Mouse (Mus musculus) kidney, embryonic 16.5 days (tissue): ENCODE data around the gene Mc3r. TPM values are rescaled to one million over a fixed set of nuclear protein-coding genes. Genes with fewer than 3 reads are reported as not detected.

Experiments used
- ATAC-seq: fragments of 200-750 bp; cut with Nextera tagmentation; 2 replicates; pipeline ENCODE4 v1.8.0; 2017; ENCODE audit warnings: moderate TSS enrichment; ENCODE audit not compliant: low FRiP score, low TSS enrichment
- H3K27ac ChIP-seq: fragments of 300-500 bp; sonication (generic); 2 replicates; pipeline ENCODE4 v1.5.1; 2014; ENCODE audit warnings: low read length
- H3K27me3 ChIP-seq: fragments of 300-500 bp; sonication (generic); 2 replicates; pipeline ENCODE4 v1.6.1; 2014; ENCODE audit warnings: low read length, control low read depth, mixed read lengths; ENCODE audit not compliant: insufficient read depth
- H3K36me3 ChIP-seq: fragments of 300-500 bp; sonication (generic); 2 replicates; pipeline ENCODE4 v1.6.1; 2014; ENCODE audit warnings: low read length, control low read depth, mixed read lengths; ENCODE audit not compliant: insufficient read depth
- H3K4me1 ChIP-seq: fragments of 300-500 bp; sonication (generic); 2 replicates; pipeline ENCODE4 v1.6.1; 2014; ENCODE audit warnings: low read length, control low read depth, mixed read lengths; ENCODE audit not compliant: insufficient read depth
- H3K4me2 ChIP-seq: fragments of 300-500 bp; sonication (generic); replicated peaks from 2 replicates; pipeline ENCODE4 v1.6.1; 2014; ENCODE audit warnings: low read depth, low read length
- H3K4me3 ChIP-seq: fragments of 300-500 bp; sonication (generic); 2 replicates; pipeline ENCODE4 v1.5.1; 2014; ENCODE audit warnings: mild to moderate bottlenecking, low read length
- H3K9ac ChIP-seq: fragments of 300-500 bp; sonication (generic); replicated peaks from 2 replicates; pipeline ENCODE4 v1.6.1; 2014; ENCODE audit warnings: low read length
- H3K9me3 ChIP-seq: fragments of 300-500 bp; sonication (generic); 2 replicates; pipeline ENCODE4 v1.6.1; 2016; ENCODE audit warnings: low read length, control low read depth
- WGBS: fragments of 180-500 bp; shearing (Covaris S2); extraction: QIAGEN DNeasy Blood & Tissue Kit; methylation state at CpG from one replicate; pipeline ENCODE4 v1.1.7; 2014; 5-methylcytosine and 5-hydroxymethylcytosine counted together
- polyA plus RNA-seq: library from polyadenylated mRNA; unstranded; fragments of >200 nt; fragmentation: Nextera tagmentation; extraction: Ambion mirVana; gene quantifications from 2 replicates; pipeline ENCODE4 v1.2.1, GENCODE M21; 2015

Mc3r gene
- polyA plus RNA-seq, 1 experiment from 2014 or later = not detected

GRCm38 (mm10) chr2:172221656-172222393 is 26.5 kb upstream of the Mc3r start:
- no peaks in the 10 kb centered on the region for H3K36me3 ChIP-seq
- ATAC-seq = no peak
- 8% methylated on average over 16 of the region's 16 CpGs for WGBS
- H3K27ac ChIP-seq = no peak overlapping the region
- no peak overlapping the region for H3K9ac ChIP-seq
- H3K4me2 ChIP-seq = no peak overlapping the region
- no peaks in the 10 kb centered on the region for H3K9me3 ChIP-seq
- H3K27me3 ChIP-seq = peaks cover 5% of the 10 kb centered on the region; the same call in 1 of the 2 replicates
- H3K4me1 ChIP-seq = no peaks in the 10 kb centered on the region
- H3K4me3 ChIP-seq = no peak overlapping the region

- Histone ChIP-seq H3K27me3 (peaks cover 5% of the 10 kb centered on the region; the same call in 1 of the 2 replicates), H3K4me3 (no peak overlapping the region), H3K9ac (no peak overlapping the region), H3K36me3 (no peaks in the 10 kb centered on the region), H3K27ac (no peak overlapping the region), H3K9me3 (no peaks in the 10 kb centered on the region), H3K4me2 (no peak overlapping the region), H3K4me1 (no peaks in the 10 kb centered on the region)
- 16% methylated on average over 6 of the region's 6 CpGs for WGBS
- no peak for ATAC-seq
These were observed 25.9 kb upstream of the Mc3r start for GRCm38 (mm10) chr2:172222394-172222785.

DNA sequence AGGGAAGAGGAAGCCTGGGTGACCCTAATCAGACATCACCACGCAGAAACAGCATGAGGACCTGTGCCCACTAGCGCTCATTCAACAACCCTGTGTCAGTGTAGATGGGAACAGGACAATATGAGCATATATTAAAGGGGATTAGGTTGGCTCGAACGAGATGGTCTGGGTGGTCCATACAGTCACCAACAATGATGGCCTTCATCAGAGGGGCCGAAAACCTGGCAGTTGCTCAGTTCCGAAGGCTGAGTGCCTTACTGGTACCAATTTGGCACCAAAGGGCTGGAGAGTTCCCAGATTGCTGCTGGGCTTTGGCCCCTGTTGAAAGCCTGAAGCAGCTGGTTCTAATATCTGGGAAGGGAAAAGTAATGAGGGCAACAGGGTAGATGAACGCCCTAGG is 25.4 kb upstream of the Mc3r start:
- no peak overlapping the region for H3K9ac ChIP-seq
- ATAC-seq = no peak
- H3K4me3 ChIP-seq = no peak overlapping the region
- no peaks in the 10 kb centered on the region for H3K9me3 ChIP-seq
- no peaks in the 10 kb centered on the region for H3K4me1 ChIP-seq
- 85% methylated on average over 7 of the region's 7 CpGs for WGBS
- H3K4me2 ChIP-seq = no peak overlapping the region
- H3K27ac ChIP-seq = no peak overlapping the region
- peaks cover 5% of the 10 kb centered on the region; the same call in 1 of the 2 replicates for H3K27me3 ChIP-seq
- no peaks in the 10 kb centered on the region for H3K36me3 ChIP-seq

DNA sequence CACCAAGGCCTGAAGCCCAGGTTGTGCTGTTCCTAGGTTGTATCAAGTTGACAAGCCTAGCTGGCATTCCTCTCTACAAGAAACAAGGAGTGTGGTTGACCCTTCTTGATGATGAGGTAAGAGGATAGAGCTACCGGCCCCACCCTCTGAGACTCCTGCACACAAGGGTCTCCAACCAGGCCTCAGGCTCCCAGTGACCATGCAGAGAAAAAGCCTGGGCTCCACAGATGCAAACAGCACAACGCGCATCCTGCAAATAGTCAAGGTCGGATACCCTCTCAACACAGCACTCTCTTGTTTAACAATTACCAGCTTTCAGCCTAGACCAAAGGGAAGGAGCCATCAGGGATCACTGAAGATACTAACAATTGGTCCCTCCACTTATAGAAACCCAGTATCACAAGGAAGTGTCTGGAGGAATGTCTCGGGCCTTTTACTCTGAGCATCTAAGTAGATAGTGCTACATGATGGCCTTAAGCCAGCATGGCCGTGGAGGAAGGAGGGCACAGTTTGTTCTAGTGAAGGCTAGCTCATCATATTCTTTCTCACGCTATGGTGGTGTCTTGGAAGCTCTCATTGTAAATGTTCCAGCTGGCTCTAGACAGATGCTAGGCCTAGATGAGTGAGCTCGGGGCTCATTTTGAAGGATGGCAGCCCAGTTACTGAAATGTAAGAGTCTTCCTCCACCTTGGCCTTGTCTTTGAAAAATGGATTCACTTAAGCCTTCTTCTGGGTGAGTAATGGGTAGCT is 24.7 kb upstream of the Mc3r start:
- Histone ChIP-seq H3K4me2 (no peak overlapping the region), H3K27me3 (peaks cover 5% of the 10 kb centered on the region; the same call in 1 of the 2 replicates), H3K36me3 (no peaks in the 10 kb centered on the region), H3K4me1 (no peaks in the 10 kb centered on the region), H3K9me3 (no peaks in the 10 kb centered on the region), H3K4me3 (no peak overlapping the region), H3K27ac (no peak overlapping the region), H3K9ac (no peak overlapping the region)
- no peak for ATAC-seq
- WGBS = 79% methylated on average over 8 of the region's 8 CpGs

- Histone ChIP-seq H3K4me2 (no peak overlapping the region), H3K4me1 (no peaks in the 10 kb centered on the region), H3K36me3 (no peaks in the 10 kb centered on the region), H3K27me3 (peaks cover 5% of the 10 kb centered on the region; the same call in 1 of the 2 replicates), H3K9ac (no peak overlapping the region), H3K9me3 (no peaks in the 10 kb centered on the region), H3K4me3 (no peak overlapping the region), H3K27ac (no peak overlapping the region)
- ATAC-seq = 0 out of 2 replicates have a peak, but pooled peaks have one; percentile 23
- 30% methylated on average over 7 of the region's 7 CpGs for WGBS
These were observed 21.3 kb upstream of the Mc3r start for GRCm38 (mm10) chr2:172226945-172227344.

- Histone ChIP-seq H3K9ac (no peak overlapping the region), H3K27ac (no peak overlapping the region), H3K4me2 (no peak overlapping the region), H3K9me3 (no peaks in the 10 kb centered on the region), H3K36me3 (no peaks in the 10 kb centered on the region), H3K4me1 (no peaks in the 10 kb centered on the region), H3K4me3 (no peak overlapping the region), H3K27me3 (no peaks in the 10 kb centered on the region; the same call in 1 of the 2 replicates)
- no peak for ATAC-seq
- 88% methylated on average over 3 of the region's 3 CpGs for WGBS
These were observed 20.5 kb upstream of the Mc3r start for GRCm38 (mm10) chr2:172227808-172228207.

GRCm38 (mm10) chr2:172229190-172229589 is 19.1 kb upstream of the Mc3r start:
- 48% methylated on average over 3 of the region's 3 CpGs for WGBS
- Histone ChIP-seq H3K4me3 (no peak overlapping the region), H3K4me1 (no peaks in the 10 kb centered on the region), H3K4me2 (no peak overlapping the region), H3K27ac (no peak overlapping the region), H3K36me3 (no peaks in the 10 kb centered on the region), H3K9ac (no peak overlapping the region), H3K9me3 (no peaks in the 10 kb centered on the region), H3K27me3 (no peaks in the 10 kb centered on the region)
- ATAC-seq = no peak

DNA sequence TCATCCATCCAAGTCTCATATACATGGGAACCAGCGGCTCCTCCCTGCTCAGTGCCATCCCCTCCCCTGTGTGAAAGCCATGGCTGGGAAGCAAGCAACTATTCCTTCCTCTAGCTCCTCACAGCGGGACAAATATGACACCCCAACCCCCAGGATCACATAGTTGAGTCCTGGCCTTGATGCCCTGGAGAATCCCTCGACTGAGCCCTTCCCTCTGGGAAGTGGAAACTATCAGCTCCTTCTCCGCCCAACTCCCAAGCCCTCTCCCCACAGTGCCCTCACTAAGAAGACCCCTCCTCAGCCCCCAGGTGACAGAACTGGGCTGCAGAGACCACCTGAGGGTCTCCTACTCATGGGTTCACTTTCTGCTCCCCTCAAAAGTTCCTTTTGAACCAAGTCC is 18.2 kb upstream of the Mc3r start:
- no peak overlapping the region for H3K9ac ChIP-seq
- no peaks in the 10 kb centered on the region for H3K36me3 ChIP-seq
- H3K4me2 ChIP-seq = no peak overlapping the region
- H3K27ac ChIP-seq = no peak overlapping the region
- no peaks in the 10 kb centered on the region for H3K4me1 ChIP-seq
- ATAC-seq = no peak
- H3K27me3 ChIP-seq = no peaks in the 10 kb centered on the region
- H3K9me3 ChIP-seq = no peaks in the 10 kb centered on the region
- WGBS = 54% methylated on average over 4 of the region's 4 CpGs
- no peak overlapping the region for H3K4me3 ChIP-seq

GRCm38 (mm10) chr2:172238220-172238619 is 10.1 kb upstream of the Mc3r start:
- H3K9ac ChIP-seq = no peak overlapping the region
- 86% methylated on average over 5 of the region's 5 CpGs for WGBS
- H3K4me3 ChIP-seq = no peak overlapping the region
- H3K4me2 ChIP-seq = no peak overlapping the region
- ATAC-seq = no peak
- no peak overlapping the region for H3K27ac ChIP-seq
- H3K27me3 ChIP-seq = no peaks in the 10 kb centered on the region
- no peaks in the 10 kb centered on the region for H3K36me3 ChIP-seq
- H3K4me1 ChIP-seq = no peaks in the 10 kb centered on the region
- H3K9me3 ChIP-seq = no peaks in the 10 kb centered on the region

GRCm38 (mm10) chr2:172241031-172241430 is 7.3 kb upstream of the Mc3r start:
- Histone ChIP-seq H3K27ac (no peak overlapping the region), H3K27me3 (no peaks in the 10 kb centered on the region), H3K9me3 (no peaks in the 10 kb centered on the region), H3K4me2 (no peak overlapping the region), H3K4me3 (no peak overlapping the region), H3K36me3 (no peaks in the 10 kb centered on the region), H3K9ac (no peak overlapping the region), H3K4me1 (no peaks in the 10 kb centered on the region)
- WGBS = 8% methylated on average over 5 of the region's 5 CpGs
- ATAC-seq = peak; percentile 49; the same call in 1 of the 2 replicates
